Mouse (Mus musculus): ENCODE measurements around the gene Mamdc4. TPM values are rescaled to one million over a fixed set of nuclear protein-coding genes. Genes with fewer than 3 reads are reported as not detected.

The Mamdc4 gene
- polyA plus RNA-seq, 1 experiment: 1.3 TPM

- Histone ChIP-seq H3K4me1 (ENCODE audit: control insufficient read depth, insufficient read depth, low read length) (no peaks in the 10 kb centered on the region; the same call in 1 of the 2 replicates), H3K36me3 (ENCODE audit: control insufficient read depth, insufficient read depth, low read length) (no peaks in the 10 kb centered on the region), H3K27me3 (replicated peaks; ENCODE audit: control insufficient read depth, insufficient read depth, low read length) (no peaks in the 10 kb centered on the region), H3K27ac (ENCODE audit: insufficient read depth, low read depth, low read length) (no peak overlapping the region), H3K4me3 (ENCODE audit: insufficient read depth, low read depth, low read length) (no peak overlapping the region)
- DNase-seq: peak; percentile 17
- WGBS: 62% methylated on average over 9 of the region's 9 CpGs
- TF ChIP-seq POLR2A (IDR thresholded peaks at IDR 0.05; ENCODE audit: low read depth, low read length): no peak
- no peak for TF ChIP-seq CTCF (conservative IDR thresholded peaks at IDR 0.05; ENCODE audit: insufficient read depth, insufficient read length, low read depth, low read length)
These were observed 25.3 kb downstream of the Mamdc4 start for GRCm38 (mm10) chr2:25549021-25549991.

GRCm38 (mm10) chr2:25546811-25547491 is 27.7 kb downstream of the Mamdc4 start, which contains the start of gene Traf2:
Gene Traf2 (minus strand): TSS chr2:25546940.
- Histone ChIP-seq H3K4me3 (ENCODE audit: insufficient read depth, low read depth, low read length) (peak within 1 kb of the TSS; percentile 85), H3K27ac (ENCODE audit: insufficient read depth, low read depth, low read length) (peak within 1 kb of the TSS; percentile 73), H3K4me1 (ENCODE audit: control insufficient read depth, insufficient read depth, low read length) (peaks cover 8% of the 10 kb centered on the region), H3K36me3 (ENCODE audit: control insufficient read depth, insufficient read depth, low read length) (no peaks in the 10 kb centered on the region), H3K27me3 (replicated peaks; ENCODE audit: control insufficient read depth, insufficient read depth, low read length) (no peaks in the 10 kb centered on the region)
- DNase-seq: peak; percentile 100
- 3% methylated on average over 48 of the region's 48 CpGs for WGBS
- TF ChIP-seq POLR2A (IDR thresholded peaks at IDR 0.05; ENCODE audit: low read depth, low read length): no peak
- TF ChIP-seq CTCF (conservative IDR thresholded peaks at IDR 0.05; ENCODE audit: insufficient read depth, insufficient read length, low read depth, low read length): no peak

GRCm38 (mm10) chr2:25545996-25546810 is 28.4 kb downstream of the Mamdc4 start:
- DNase-seq: no peak
- Histone ChIP-seq H3K27me3 (replicated peaks; ENCODE audit: control insufficient read depth, insufficient read depth, low read length) (no peaks in the 10 kb centered on the region), H3K36me3 (ENCODE audit: control insufficient read depth, insufficient read depth, low read length) (no peaks in the 10 kb centered on the region), H3K4me1 (ENCODE audit: control insufficient read depth, insufficient read depth, low read length) (peaks cover 13% of the 10 kb centered on the region), H3K27ac (ENCODE audit: insufficient read depth, low read depth, low read length) (peak overlapping the region; percentile 73), H3K4me3 (ENCODE audit: insufficient read depth, low read depth, low read length) (peak overlapping the region; percentile 85)
- TF ChIP-seq CTCF (conservative IDR thresholded peaks at IDR 0.05; ENCODE audit: insufficient read depth, insufficient read length, low read depth, low read length) (no peak), POLR2A (IDR thresholded peaks at IDR 0.05; ENCODE audit: low read depth, low read length) (peak; percentile 3)
- 5% methylated on average over 43 of the region's 43 CpGs for WGBS

- H3K27ac ChIP-seq (ENCODE audit: insufficient read depth, low read depth, low read length): peak overlapping the region; percentile 58
These were observed 32.8 kb downstream of the Mamdc4 start for GRCm38 (mm10) chr2:25541644-25542367.

GRCm38 (mm10) chr2:25540541-25540948 is 34.1 kb downstream of the Mamdc4 start:
- Histone ChIP-seq H3K27me3 (replicated peaks; ENCODE audit: control insufficient read depth, insufficient read depth, low read length) (no peaks in the 10 kb centered on the region), H3K4me1 (ENCODE audit: control insufficient read depth, insufficient read depth, low read length) (peaks cover 22% of the 10 kb centered on the region), H3K4me3 (ENCODE audit: insufficient read depth, low read depth, low read length) (no peak overlapping the region), H3K36me3 (ENCODE audit: control insufficient read depth, insufficient read depth, low read length) (no peaks in the 10 kb centered on the region; the same call in 1 of the 2 replicates), H3K27ac (ENCODE audit: insufficient read depth, low read depth, low read length) (peak overlapping the region; percentile 54)
- TF ChIP-seq POLR2A (IDR thresholded peaks at IDR 0.05; ENCODE audit: low read depth, low read length) (no peak), CTCF (conservative IDR thresholded peaks at IDR 0.05; ENCODE audit: insufficient read depth, insufficient read length, low read depth, low read length) (no peak)
- DNase-seq: peak; percentile 71
- WGBS: 40% methylated on average over 4 of the region's 4 CpGs

More at GRCm38 (mm10) chr2:25541644-25542367, 32.8 kb downstream of the Mamdc4 start:
- peak; percentile 24 for DNase-seq
- H3K4me3 ChIP-seq (ENCODE audit: insufficient read depth, low read depth, low read length): no peak overlapping the region
- WGBS: 48% methylated on average over 10 of the region's 10 CpGs
- no peak for TF ChIP-seq POLR2A (IDR thresholded peaks at IDR 0.05; ENCODE audit: low read depth, low read length)
- TF ChIP-seq CTCF (conservative IDR thresholded peaks at IDR 0.05; ENCODE audit: insufficient read depth, insufficient read length, low read depth, low read length): no peak
- H3K4me1 ChIP-seq (ENCODE audit: control insufficient read depth, insufficient read depth, low read length): peaks cover 22% of the 10 kb centered on the region
- no peaks in the 10 kb centered on the region for H3K36me3 ChIP-seq (ENCODE audit: control insufficient read depth, insufficient read depth, low read length)
- H3K27me3 ChIP-seq (replicated peaks; ENCODE audit: control insufficient read depth, insufficient read depth, low read length): no peaks in the 10 kb centered on the region

- no peak for DNase-seq
- H3K27me3 ChIP-seq (replicated peaks; ENCODE audit: control insufficient read depth, insufficient read depth, low read length): no peaks in the 10 kb centered on the region
- no peaks in the 10 kb centered on the region; the same call in 1 of the 2 replicates for H3K36me3 ChIP-seq (ENCODE audit: control insufficient read depth, insufficient read depth, low read length)
- no peak for TF ChIP-seq POLR2A (IDR thresholded peaks at IDR 0.05; ENCODE audit: low read depth, low read length)
- WGBS: 83% methylated on average over 8 of the region's 8 CpGs
- peaks cover 20% of the 10 kb centered on the region for H3K4me1 ChIP-seq (ENCODE audit: control insufficient read depth, insufficient read depth, low read length)
- H3K27ac ChIP-seq (ENCODE audit: insufficient read depth, low read depth, low read length): no peak overlapping the region
- no peak overlapping the region for H3K4me3 ChIP-seq (ENCODE audit: insufficient read depth, low read depth, low read length)
These were observed 38.1 kb downstream of the Mamdc4 start for GRCm38 (mm10) chr2:25536531-25536930.

All from kidney, adult 2 months (tissue).